Mouse (Mus musculus): ENCODE data around the gene Tut1. TPM values are rescaled to one million over a fixed set of nuclear protein-coding genes. Genes with fewer than 3 reads are reported as not detected.

Tut1 gene
- 10 to 100 TPM; 41.2 to 44.8 TPM for total RNA-seq (2023)

GRCm38 (mm10) chr19:8953135-8954039 lies at the start of gene Tut1:
Tut1 (plus strand) TSS chr19:8953847.

GRCm38 (mm10) chr19:8920073-8920736 lies 33.4 kb upstream of the Tut1 start, which contains the start of gene B3gat3:
B3gat3 (plus strand) TSS chr19:8920374.

GRCm38 (mm10) chr19:8929224-8930088 lies 24.2 kb upstream of the Tut1 start, which contains the start of the genes Rom1 and Eml3:
Rom1 (minus strand) TSS chr19:8929356.
Eml3 (plus strand) TSS chr19:8929552.

GRCm38 (mm10) chr19:8941515-8942217 lies 12.0 kb upstream of the Tut1 start, which contains the start of gene Mta2:
Mta2 (plus strand) TSS chr19:8941875.

GRCm38 (mm10) chr19:8966590-8967372 lies 13.1 kb downstream of the Tut1 start, which contains the start of gene Eef1g:
Eef1g (plus strand) TSS chr19:8967041.

GRCm38 (mm10) chr19:8989066-8989566 lies 35.5 kb downstream of the Tut1 start, which contains the start of gene Ahnak:
Ahnak (plus strand) TSS chr19:8989284.

Other genes with a start within 250 kb of the Tut1 start
- 100 to 1,000 TPM; 180 to 183 TPM for gene Slc3a2, start 230.5 kb upstream of the Tut1 start, total RNA-seq (2023)
- gene Wdr74, start 218.0 kb upstream of the Tut1 start, total RNA-seq (2023) = 10 to 100 TPM; 76.8 to 87.1 TPM
- 1 to 10 TPM; 2.0 to 8.3 TPM for gene 1700092M07Rik, start 213.1 kb upstream of the Tut1 start, total RNA-seq (2023)
- 100 to 1,000 TPM; 223 to 260 TPM for gene Stx5a, start 212.4 kb upstream of the Tut1 start, total RNA-seq (2023)
- 100 to 1,000 TPM; 409 to 456 TPM for gene Nxf1, start 196.8 kb upstream of the Tut1 start, total RNA-seq (2023)
- 10 to 100 TPM; 30.9 to 34.0 TPM for gene Tmem223, start 182.9 kb upstream of the Tut1 start, total RNA-seq (2023)
- gene Tmem179b, start 179.4 kb upstream of the Tut1 start, total RNA-seq (2023) = 10 to 100 TPM; 79.4 to 81.3 TPM
- gene Taf6l, start 167.4 kb upstream of the Tut1 start, total RNA-seq (2023) = 10 to 100 TPM; 24.0 to 26.3 TPM
- gene Polr2g, start 155.3 kb upstream of the Tut1 start, total RNA-seq (2023) = 10 to 100 TPM; 65.9 to 76.1 TPM
- gene Zbtb3, start 151.3 kb upstream of the Tut1 start, total RNA-seq (2023) = 1 to 10 TPM; 2.3 to 4.3 TPM
- gene Ttc9c, start 134.5 kb upstream of the Tut1 start, total RNA-seq (2023) = 10 to 100 TPM; 33.8 to 36.0 TPM
- 100 to 1,000 TPM; 125 TPM for gene Hnrnpul2, start 133.8 kb upstream of the Tut1 start, total RNA-seq (2023)
- 10 to 100 TPM in 1 of 2 experiments, 1 to 10 TPM in 1; 8.7 to 10.4 TPM for gene AC129217.1, start 124.1 kb upstream of the Tut1 start, total RNA-seq (2023)
- 10 to 100 TPM; 55.4 to 56.3 TPM for gene Bscl2, start 116.4 kb upstream of the Tut1 start, total RNA-seq (2023)
- under 1 TPM in 1 of 2 experiments, not detected in 1; 0.32 TPM for gene Gng3, start 114.7 kb upstream of the Tut1 start, total RNA-seq (2023)
- gene Lrrn4cl, start 103.1 kb upstream of the Tut1 start, total RNA-seq (2023) = 1 to 10 TPM; 1.1 TPM
- 100 to 1,000 TPM; 134 to 139 TPM for gene Ubxn1, start 82.4 kb upstream of the Tut1 start, total RNA-seq (2023)
- gene Uqcc3, start 72.9 kb upstream of the Tut1 start, total RNA-seq (2023) = 10 to 100 TPM; 21.7 to 24.6 TPM
- 10 to 100 TPM; 11.1 to 35.5 TPM for gene Lbhd1, start 70.1 kb upstream of the Tut1 start, total RNA-seq (2023)
- gene Gm49403, start 69.9 kb upstream of the Tut1 start, total RNA-seq (2023) = not detected
- 10 to 100 TPM; 40.7 to 46.3 TPM for gene 1810009A15Rik, start 65.0 kb upstream of the Tut1 start, total RNA-seq (2023)
- 1 to 10 TPM; 1.1 to 5.3 TPM for gene Gm49416, start 64.9 kb upstream of the Tut1 start, total RNA-seq (2023)
- gene Ints5, start 60.8 kb upstream of the Tut1 start, total RNA-seq (2023) = 10 to 100 TPM; 24.6 to 25.0 TPM
- 100 to 1,000 TPM; 172 to 180 TPM for gene Ganab, start 55.8 kb upstream of the Tut1 start, total RNA-seq (2023)
- gene B3gat3, start 33.5 kb upstream of the Tut1 start, total RNA-seq (2023) = 10 to 100 TPM; 76.7 to 80.8 TPM
- gene Rom1, start 24.5 kb upstream of the Tut1 start, total RNA-seq (2023) = 1 to 10 TPM; 3.3 to 5.6 TPM
- gene Eml3, start 24.3 kb upstream of the Tut1 start, total RNA-seq (2023) = 100 to 1,000 TPM in 1 of 2 experiments, 10 to 100 TPM in 1; 97.3 to 108 TPM
- 100 to 1,000 TPM; 217 to 227 TPM for gene Mta2, start 12.0 kb upstream of the Tut1 start, total RNA-seq (2023)
- gene Eef1g, start 13.2 kb downstream of the Tut1 start, total RNA-seq (2023) = 100 to 1,000 TPM; 517 to 551 TPM
- gene Ahnak, start 35.4 kb downstream of the Tut1 start, total RNA-seq (2023) = 100 to 1,000 TPM in 1 of 2 experiments, 10 to 100 TPM in 1; 94.3 to 151 TPM
- gene Scgb1a1, start 134.1 kb downstream of the Tut1 start, total RNA-seq (2023) = not detected
- 10 to 100 TPM; 17.8 to 18.8 TPM for gene Asrgl1, start 181.8 kb downstream of the Tut1 start, total RNA-seq (2023)

Measured in B cell, adult 67 days (primary cell).